Mouse (Mus musculus) right cerebral cortex, postnatal 25 days (tissue): ENCODE results near the gene Grm4.

Experiments used
- DNase-seq: peaks from one replicate; pipeline ENCODE4 v3.0.0; 2022

Gene Grm4

DNA sequence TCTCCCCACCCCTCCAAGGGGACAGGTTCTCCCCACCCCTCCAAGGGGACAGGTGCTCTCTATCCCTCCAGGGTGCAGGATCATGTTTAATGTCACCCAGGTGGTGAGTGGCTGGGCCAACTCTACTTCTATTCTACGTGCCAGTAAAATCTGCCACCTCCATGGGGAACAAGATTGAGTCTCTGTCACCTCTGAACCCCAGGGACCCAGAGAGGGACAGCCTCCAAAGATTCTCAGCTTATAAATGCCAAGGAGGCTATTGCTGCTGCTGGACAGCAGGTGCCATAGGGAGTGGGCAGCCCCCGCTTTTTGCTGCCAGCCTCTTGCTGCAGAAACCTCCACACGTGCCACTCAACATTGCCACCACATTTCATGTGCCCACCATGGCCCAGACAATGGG is 37.6 kb downstream of the Grm4 start:
- no peak for DNase-seq

DNA sequence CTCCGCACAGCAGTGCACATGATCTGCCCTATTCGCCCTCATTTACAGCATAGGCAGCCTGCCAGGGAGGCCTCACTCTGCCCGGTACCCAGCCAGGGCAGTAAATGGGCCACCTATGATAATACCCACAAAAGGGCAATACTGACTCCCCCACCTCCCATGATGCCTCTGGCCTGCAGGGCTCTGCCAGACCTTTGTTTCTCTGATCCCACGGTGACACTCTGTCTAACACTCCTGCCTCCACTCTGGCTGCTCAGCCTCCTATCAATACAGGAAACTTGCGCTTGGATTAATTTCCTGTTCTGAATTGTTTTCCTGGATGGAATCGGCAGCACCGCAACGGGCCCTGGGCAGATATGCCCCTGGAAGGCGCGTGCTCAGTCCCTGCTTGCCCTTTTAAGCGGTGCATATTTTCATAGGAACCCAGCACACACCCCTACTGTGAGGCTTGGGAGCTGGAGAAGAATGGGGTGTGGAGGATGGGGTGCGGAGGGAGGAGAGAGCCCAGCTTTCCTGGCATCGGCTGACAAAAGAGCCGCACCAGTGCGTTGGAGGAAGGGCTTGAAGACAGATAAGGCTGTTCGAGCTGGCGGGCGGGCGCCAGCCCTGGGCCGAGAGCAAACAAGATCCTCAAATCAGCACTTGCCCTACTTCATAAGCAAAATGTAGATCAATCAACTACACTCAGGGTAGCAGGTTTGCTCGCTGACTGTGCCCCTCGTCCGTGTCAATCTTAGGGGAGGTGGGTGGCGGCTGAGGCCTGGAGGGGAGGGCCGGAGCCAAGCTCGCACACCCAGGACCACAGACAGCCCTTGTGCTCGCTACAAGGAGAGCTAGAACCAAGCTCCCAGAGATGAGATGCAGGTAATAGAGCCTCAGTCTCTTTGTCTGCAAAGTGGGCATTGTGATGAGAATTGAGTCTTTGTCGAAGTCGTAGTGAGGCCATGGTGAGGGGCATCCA is 40.8 kb downstream of the Grm4 start:
- DNase-seq: peak; percentile 20

DNA sequence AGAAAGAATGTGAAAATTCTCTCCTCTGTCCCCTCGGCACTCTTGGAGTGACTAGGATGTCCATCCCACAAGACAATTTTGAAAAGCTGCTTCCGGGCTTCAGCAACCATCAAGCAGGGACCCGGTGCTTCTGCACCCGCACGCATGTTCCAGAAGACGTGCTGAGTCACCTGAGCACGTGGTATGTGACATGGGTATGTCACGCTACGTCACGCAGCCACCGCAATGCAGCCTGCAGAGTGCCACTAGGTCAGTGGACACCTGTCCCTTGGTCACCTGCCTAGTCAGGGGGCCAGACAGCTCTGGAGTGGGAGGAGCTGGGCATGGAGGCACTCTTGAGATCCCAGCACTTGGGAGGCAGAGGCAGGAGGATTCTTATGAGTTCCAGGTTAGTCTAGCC is 45.6 kb downstream of the Grm4 start:
- DNase-seq: no peak

GRCm38 (mm10) chr17:27466620-27467019 is 54.6 kb downstream of the Grm4 start:
- no peak for DNase-seq

DNA sequence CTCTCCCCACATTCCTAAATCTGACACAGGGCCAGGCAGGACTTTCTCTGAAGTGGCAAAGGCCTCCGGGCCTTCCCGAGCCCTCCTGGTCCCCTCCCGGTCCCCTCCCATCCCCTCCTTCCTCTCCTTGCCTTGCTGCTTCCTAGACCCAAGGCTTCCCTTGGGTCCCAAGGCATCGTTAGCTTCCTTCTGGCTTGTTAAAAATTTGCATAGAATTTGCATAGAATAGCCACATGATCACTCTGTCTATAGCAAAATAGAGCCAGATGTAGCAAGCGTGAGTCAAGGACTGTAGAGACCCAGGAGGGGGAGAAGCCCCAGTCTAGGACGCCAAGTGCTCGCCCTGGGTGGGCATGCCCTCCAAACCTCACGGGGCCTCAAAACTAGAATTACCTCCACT is 55.3 kb downstream of the Grm4 start:
- no peak for DNase-seq

DNA sequence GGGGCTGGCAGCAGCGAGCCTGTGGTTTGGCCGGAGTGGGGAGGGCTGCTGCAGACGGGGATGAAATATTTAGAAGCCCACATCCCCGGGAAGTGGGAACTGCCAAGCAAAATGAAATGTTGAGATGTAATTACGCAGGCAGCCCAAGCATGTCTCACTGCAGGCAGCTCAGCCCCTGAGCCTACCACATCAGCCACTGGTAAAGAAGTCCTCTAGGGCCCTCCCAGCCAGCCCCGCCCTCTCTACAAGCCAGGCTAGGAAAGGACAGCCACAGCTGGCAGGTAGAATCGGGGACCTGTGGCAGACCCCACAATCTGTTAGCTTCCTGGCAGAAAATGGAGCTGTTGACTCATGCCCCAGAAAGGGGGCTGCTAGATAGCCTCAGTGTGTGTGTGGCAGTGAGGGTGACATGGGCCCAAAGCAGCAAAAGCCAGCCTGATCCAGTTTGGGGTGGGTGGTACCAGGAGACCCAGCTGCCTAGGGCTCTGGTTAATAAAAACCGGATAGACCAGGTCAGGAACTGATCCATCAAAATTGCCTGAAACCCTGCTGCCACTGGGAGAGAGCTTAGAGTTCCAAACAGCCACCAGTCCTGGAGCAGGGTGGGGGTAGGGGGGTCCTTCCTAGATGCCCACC is 56.8 kb downstream of the Grm4 start:
- DNase-seq: no peak

DNA sequence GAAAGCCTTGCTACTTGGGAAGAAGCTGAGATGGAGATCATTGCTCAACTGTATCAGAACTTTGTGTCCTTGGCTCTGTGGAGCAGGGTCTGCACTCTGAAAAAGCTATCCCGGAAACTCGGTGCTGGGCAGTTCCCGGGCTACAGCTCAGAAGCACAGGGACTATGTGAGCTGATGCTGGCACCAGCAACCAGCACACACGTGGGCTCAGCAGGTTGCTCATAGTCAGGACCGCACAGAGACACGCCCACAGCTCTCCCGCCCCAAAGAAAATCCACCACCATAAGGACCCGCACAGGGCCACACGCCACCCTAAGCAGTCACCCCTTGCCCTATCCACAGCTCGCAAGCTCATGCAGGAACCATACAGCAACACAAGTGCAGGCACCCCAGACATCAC is 61.2 kb downstream of the Grm4 start:
- no peak for DNase-seq

GRCm38 (mm10) chr17:27459241-27459640 is 62.0 kb downstream of the Grm4 start:
- DNase-seq: no peak

GRCm38 (mm10) chr17:27457863-27458494 is 63.2 kb downstream of the Grm4 start:
- no peak for DNase-seq

DNA sequence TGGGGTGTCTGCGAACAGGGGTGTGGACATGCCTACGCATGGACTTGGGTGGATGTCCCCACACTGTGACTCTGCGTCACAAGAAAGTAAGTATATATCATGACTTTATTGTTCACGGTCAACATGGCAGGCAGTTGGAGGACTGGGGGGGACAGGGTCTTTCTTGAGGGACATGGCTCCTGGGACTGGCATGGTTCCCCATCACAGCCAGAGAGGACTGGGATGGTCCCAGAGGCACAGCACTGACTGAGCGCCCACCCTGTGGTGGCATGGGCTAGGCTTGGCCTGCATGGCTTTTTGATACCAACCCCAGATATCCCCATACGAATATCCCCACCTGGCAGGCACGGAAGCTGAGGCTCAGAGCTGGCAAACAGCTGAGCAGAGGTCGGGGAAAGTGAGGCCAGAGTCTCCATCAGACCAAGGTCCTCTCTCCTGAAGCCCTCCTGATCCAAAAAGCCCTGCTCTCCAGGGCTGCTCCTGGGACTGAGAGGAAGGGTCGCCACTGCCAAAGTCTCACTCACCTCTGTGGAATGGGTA is 64.1 kb downstream of the Grm4 start:
- DNase-seq: no peak

- DNase-seq: no peak
Observed at GRCm38 (mm10) chr17:27456364-27456763, 64.8 kb downstream of the Grm4 start.

DNA sequence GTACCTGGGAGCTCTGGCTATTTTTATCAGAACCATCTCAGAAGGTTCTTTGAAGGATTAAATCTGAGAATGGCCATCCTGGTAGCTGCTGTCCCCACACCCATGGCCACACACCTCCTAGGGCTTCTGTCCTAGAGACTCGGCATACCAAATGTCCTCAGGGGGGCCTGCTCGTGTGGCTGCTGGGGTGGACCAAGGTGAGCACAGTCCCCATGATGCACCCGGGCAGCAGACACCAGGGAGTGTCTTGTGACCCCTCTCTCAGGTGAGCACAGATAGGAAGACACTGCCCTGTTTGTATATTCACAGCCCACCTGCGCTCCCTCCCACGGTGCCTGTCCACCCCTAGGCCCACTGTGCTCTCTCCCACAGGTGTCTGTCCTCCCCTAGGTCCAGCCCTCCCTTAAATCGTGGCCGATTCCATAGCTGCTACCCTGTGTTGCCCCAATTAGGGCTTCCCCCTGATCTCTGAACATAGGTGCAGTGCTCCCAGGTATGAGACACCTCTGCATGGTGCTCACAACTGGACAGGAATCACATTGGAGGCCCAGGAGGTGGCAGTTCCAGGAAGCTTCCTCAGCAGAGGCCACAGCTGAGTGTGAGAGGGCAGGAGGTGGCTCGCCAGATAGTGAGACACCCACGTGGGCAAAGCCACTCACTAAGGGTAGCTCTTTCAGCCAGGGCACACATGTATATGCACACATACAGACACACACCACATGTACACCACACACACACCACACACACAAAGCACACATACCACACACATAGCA is 66.0 kb downstream of the Grm4 start:
- DNase-seq: no peak

GRCm38 (mm10) chr17:27454396-27454795 is 66.8 kb downstream of the Grm4 start:
- DNase-seq: no peak

- no peak for DNase-seq
Observed at GRCm38 (mm10) chr17:27453045-27453444, 68.2 kb downstream of the Grm4 start.

- no peak for DNase-seq
Observed at GRCm38 (mm10) chr17:27451787-27452186, 69.4 kb downstream of the Grm4 start.

DNA sequence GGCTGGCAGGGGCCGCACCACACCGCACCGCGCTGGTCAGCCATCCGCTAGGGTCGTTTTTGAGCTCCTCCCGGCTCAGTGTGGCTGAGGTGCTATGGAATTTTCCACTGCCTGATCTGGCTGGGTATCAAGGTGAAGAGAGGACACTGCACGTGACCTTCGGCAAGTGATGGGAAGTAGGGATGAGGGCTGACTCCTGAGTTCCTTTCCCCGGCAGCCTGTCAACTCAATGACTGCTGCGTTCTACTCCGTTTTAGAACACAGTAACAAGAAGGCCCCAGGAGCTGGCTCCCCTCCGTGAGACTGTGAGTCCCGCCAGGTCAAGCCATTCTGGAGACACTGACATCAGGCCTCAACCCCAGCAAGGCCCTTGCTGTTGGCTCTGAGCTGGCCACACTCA is 70.0 kb downstream of the Grm4 start:
- DNase-seq: no peak

- no peak for DNase-seq
Observed at GRCm38 (mm10) chr17:27449757-27450330, 71.4 kb downstream of the Grm4 start.

- DNase-seq: no peak
Observed at GRCm38 (mm10) chr17:27448749-27449148, 72.5 kb downstream of the Grm4 start.

- no peak for DNase-seq
Observed at GRCm38 (mm10) chr17:27445364-27446075, 75.7 kb downstream of the Grm4 start.

DNA sequence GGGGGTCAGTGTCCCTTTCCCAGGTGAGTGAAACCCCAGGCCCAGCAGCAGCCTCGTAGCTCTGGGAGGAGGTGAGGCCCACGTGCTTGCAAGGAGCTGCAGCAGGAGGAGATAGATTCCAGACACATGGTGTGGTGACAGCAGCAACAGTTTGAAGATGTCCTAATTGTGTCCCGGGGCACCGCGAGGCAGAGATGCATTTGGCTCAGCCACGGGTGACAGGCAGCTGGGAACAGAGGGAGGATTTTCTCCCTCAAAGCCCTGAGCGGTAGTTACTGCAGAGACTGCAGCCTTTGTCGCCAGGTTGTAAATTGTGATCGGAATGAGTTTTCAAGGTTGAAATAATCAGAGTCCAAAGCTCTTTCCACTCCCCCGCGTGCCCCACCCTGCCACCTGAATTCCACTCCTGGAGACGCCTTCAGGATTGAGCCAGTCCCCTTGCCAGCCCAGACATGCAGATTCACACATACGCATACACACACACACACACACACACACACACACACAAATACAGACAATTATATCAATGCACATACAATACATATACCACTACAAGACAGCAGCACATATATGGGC is 78.6 kb downstream of the Grm4 start:
- DNase-seq: no peak

GRCm38 (mm10) chr17:27441778-27442177 is 79.4 kb downstream of the Grm4 start:
- no peak for DNase-seq
